23 mouse cellular contexts compared by ENCODE assay signal in genomic region chr15:12794311-12794710, GRCm38 (mm10). TPM values are rescaled to one million over a fixed set of nuclear protein-coding genes. Genes with fewer than 3 reads are reported as not detected.
DNase-seq lines count a peak whose midpoint lies in the region; ATAC-seq lines count a peak whose summit lies in the region.
"Had no signal": no experiment of that assay in that cellular context is flagged by ENCODE, and none has a peak within 500 bp of the region (broad histone marks: within the 10 kb centered on the region; RNA-seq: fewer than 3 reads in every experiment).

No protein-coding gene starts in this region.

- no peak overlapping the region for H3K27ac ChIP-seq in midbrain, embryonic 11.5 days (ENCODE audit: low read depth, low read length)
- no peak overlapping the region for H3K27ac ChIP-seq in midbrain, embryonic 15.5 days
- no peak overlapping the region for H3K27ac ChIP-seq in neural tube, embryonic 13.5 days (replicated peaks)
- no peak overlapping the region for H3K27ac ChIP-seq in neural tube, embryonic 15.5 days (replicated peaks)
- H3K27ac ChIP-seq: embryonic facial prominence, embryonic 12.5 days; embryonic facial prominence, embryonic 15.5 days; heart, adult 2 months; heart, embryonic 10.5 days; heart, embryonic 13.5 days; hindbrain, embryonic 12.5 days; hindbrain, embryonic 15.5 days had no signal

- no peak overlapping the region for H3K9ac ChIP-seq in midbrain, embryonic 11.5 days (ENCODE audit: low read length)
- H3K9ac ChIP-seq in midbrain, embryonic 15.5 days: no peak overlapping the region
- H3K9ac ChIP-seq in neural tube, embryonic 13.5 days: 0 out of 2 replicates have a peak overlapping the region, but pooled peaks have one; percentile 8
- H3K9ac ChIP-seq in neural tube, embryonic 15.5 days (replicated peaks): no peak overlapping the region
- H3K9ac ChIP-seq: embryonic facial prominence, embryonic 12.5 days; embryonic facial prominence, embryonic 15.5 days; heart, embryonic 13.5 days; hindbrain, embryonic 12.5 days; hindbrain, embryonic 15.5 days had no signal

- 0 out of 2 replicates have a peak, but pooled peaks cover 2% of the 10 kb centered on the region for H3K4me1 ChIP-seq in midbrain, embryonic 11.5 days (ENCODE audit: control insufficient read depth, insufficient read depth, low read length)
- H3K4me1 ChIP-seq in midbrain, embryonic 15.5 days: peaks cover 3% of the 10 kb centered on the region; the same call in 1 of the 2 replicates
- H3K4me1 ChIP-seq in neural tube, embryonic 13.5 days (replicated peaks): peaks cover 6% of the 10 kb centered on the region
- 0 out of 2 replicates have a peak, but pooled peaks cover 4% of the 10 kb centered on the region for H3K4me1 ChIP-seq in neural tube, embryonic 15.5 days
- H3K4me1 ChIP-seq: embryonic facial prominence, embryonic 12.5 days had no signal

- no peaks in the 10 kb centered on the region for H3K36me3 ChIP-seq in midbrain, embryonic 11.5 days (ENCODE audit: control insufficient read depth, insufficient read depth, low read length)
- no peaks in the 10 kb centered on the region for H3K36me3 ChIP-seq in midbrain, embryonic 15.5 days (replicated peaks)
- H3K36me3 ChIP-seq in neural tube, embryonic 13.5 days: no peaks in the 10 kb centered on the region
- no peaks in the 10 kb centered on the region for H3K36me3 ChIP-seq in neural tube, embryonic 15.5 days
- H3K36me3 ChIP-seq: embryonic facial prominence, embryonic 12.5 days; embryonic facial prominence, embryonic 15.5 days; heart, embryonic 10.5 days; heart, embryonic 13.5 days; hindbrain, embryonic 12.5 days; hindbrain, embryonic 15.5 days had no signal

- no peak for ATAC-seq in midbrain, embryonic 11.5 days (ENCODE audit: low FRiP score)
- no peak for ATAC-seq in midbrain, embryonic 15.5 days (replicated peaks)
- no peak for ATAC-seq in neural tube, embryonic 13.5 days (ENCODE audit: low read depth)
- ATAC-seq in neural tube, embryonic 15.5 days (ENCODE audit: low FRiP score): no peak
- ATAC-seq: activated CD4-positive, CD25-positive, alpha-beta regulatory T cell, adult 4 months; forebrain, embryonic 16.5 days had no signal

- no peaks in the 10 kb centered on the region for H3K9me3 ChIP-seq in midbrain, embryonic 11.5 days (ENCODE audit: control insufficient read depth, low read length)
- H3K9me3 ChIP-seq in midbrain, embryonic 15.5 days: no peaks in the 10 kb centered on the region
- H3K9me3 ChIP-seq in neural tube, embryonic 13.5 days: no peaks in the 10 kb centered on the region
- no peaks in the 10 kb centered on the region for H3K9me3 ChIP-seq in neural tube, embryonic 15.5 days (replicated peaks)
- H3K9me3 ChIP-seq: embryonic facial prominence, embryonic 12.5 days; embryonic facial prominence, embryonic 15.5 days; heart, embryonic 10.5 days; hindbrain, embryonic 12.5 days; hindbrain, embryonic 15.5 days had no signal

- no peak overlapping the region for H3K4me2 ChIP-seq in midbrain, embryonic 11.5 days
- H3K4me2 ChIP-seq in midbrain, embryonic 15.5 days: no peak overlapping the region
- H3K4me2 ChIP-seq in neural tube, embryonic 13.5 days: no peak overlapping the region
- no peak overlapping the region for H3K4me2 ChIP-seq in neural tube, embryonic 15.5 days
- H3K4me2 ChIP-seq: embryonic facial prominence, embryonic 12.5 days; embryonic facial prominence, embryonic 15.5 days; heart, embryonic 13.5 days; hindbrain, embryonic 12.5 days; hindbrain, embryonic 15.5 days had no signal

- H3K4me3 ChIP-seq in midbrain, embryonic 11.5 days (ENCODE audit: low read depth, low read length): no peak overlapping the region
- no peak overlapping the region for H3K4me3 ChIP-seq in midbrain, embryonic 15.5 days
- no peak overlapping the region for H3K4me3 ChIP-seq in neural tube, embryonic 13.5 days
- no peak overlapping the region for H3K4me3 ChIP-seq in neural tube, embryonic 15.5 days (replicated peaks)
- H3K4me3 ChIP-seq: embryonic facial prominence, embryonic 12.5 days; embryonic facial prominence, embryonic 15.5 days; heart, adult 2 months; heart, embryonic 10.5 days; heart, embryonic 13.5 days; hindbrain, embryonic 12.5 days; hindbrain, embryonic 15.5 days had no signal

- peak; percentile 67 for DNase-seq in midbrain, embryonic 11.5 days (ENCODE audit: low spot score, missing footprints)
- DNase-seq in retina, embryonic 14.5 days (ENCODE audit: low spot score): peak; percentile 48
- DNase-seq in cerebellum, adult 9-11 months: no peak
- DNase-seq: adrenal gland, adult 8-10 months; adrenal gland, postnatal 25 days; cerebellum, adult 11-12 months; cerebellum, adult 8-10 months; cerebellum, postnatal 14 days; gastrocnemius, postnatal 10 days; gastrocnemius, postnatal 36 days; heart, adult 2 months; heart, postnatal 14 days had no signal

- WGBS in midbrain, embryonic 11.5 days: 55% methylated on average over 6 of the region's 6 CpGs
- 50% methylated on average over 6 of the region's 6 CpGs for WGBS in midbrain, embryonic 15.5 days
- WGBS in neural tube, embryonic 13.5 days: 58% methylated on average over 6 of the region's 6 CpGs
- 62% methylated on average over 6 of the region's 6 CpGs for WGBS in neural tube, embryonic 15.5 days

- H3K27me3 ChIP-seq in midbrain, embryonic 11.5 days (ENCODE audit: control insufficient read depth, insufficient read depth, low read length): no peaks in the 10 kb centered on the region
- no peaks in the 10 kb centered on the region for H3K27me3 ChIP-seq in midbrain, embryonic 15.5 days (replicated peaks)
- H3K27me3 ChIP-seq in neural tube, embryonic 13.5 days: no peaks in the 10 kb centered on the region
- H3K27me3 ChIP-seq in neural tube, embryonic 15.5 days (replicated peaks): no peaks in the 10 kb centered on the region
- H3K27me3 ChIP-seq: embryonic facial prominence, embryonic 12.5 days; embryonic facial prominence, embryonic 15.5 days; heart, embryonic 13.5 days; hindbrain, embryonic 12.5 days; hindbrain, embryonic 15.5 days had no signal

RNA-seq across cellular contexts. Expression of gene 6030458C11Rik, which starts 30.1 kb away (rescaled TPM):
- 24.3 and 25.3 TPM in 2 replicates for polyA plus RNA-seq in midbrain, embryonic 11.5 days (2014; fragmentation: Nextera tagmentation; extraction: Ambion mirVana)
- 33.8 and 37.0 TPM in 2 replicates for polyA plus RNA-seq in midbrain, embryonic 15.5 days (2015; fragmentation: Nextera tagmentation; extraction: Ambion mirVana)
- 39.3 and 40.3 TPM in 2 replicates for polyA plus RNA-seq in neural tube, embryonic 13.5 days (2015; fragmentation: Nextera tagmentation; extraction: Ambion mirVana)
- polyA plus RNA-seq in neural tube, embryonic 15.5 days (2015; fragmentation: Nextera tagmentation; extraction: Ambion mirVana): 37.3 and 38.6 TPM in 2 replicates

RNA-seq across cellular contexts. Expression of gene Drosha, which starts 30.3 kb away (rescaled TPM):
- polyA plus RNA-seq in midbrain, embryonic 11.5 days (2014; fragmentation: Nextera tagmentation; extraction: Ambion mirVana): 79.2 and 83.7 TPM in 2 replicates
- 54.0 and 57.5 TPM in 2 replicates for polyA plus RNA-seq in midbrain, embryonic 15.5 days (2015; fragmentation: Nextera tagmentation; extraction: Ambion mirVana)
- 51.8 and 57.1 TPM in 2 replicates for polyA plus RNA-seq in neural tube, embryonic 13.5 days (2015; fragmentation: Nextera tagmentation; extraction: Ambion mirVana)
- polyA plus RNA-seq in neural tube, embryonic 15.5 days (2015; fragmentation: Nextera tagmentation; extraction: Ambion mirVana): 41.8 and 43.1 TPM in 2 replicates

RNA-seq across cellular contexts. Expression of gene Pdzd2, which starts 54.6 kb away (rescaled TPM):
- 5.2 and 6.5 TPM in 2 replicates for polyA plus RNA-seq in midbrain, embryonic 11.5 days (2014; fragmentation: Nextera tagmentation; extraction: Ambion mirVana)
- 14.5 and 17.5 TPM in 2 replicates for polyA plus RNA-seq in midbrain, embryonic 15.5 days (2015; fragmentation: Nextera tagmentation; extraction: Ambion mirVana)
- 6.0 and 8.7 TPM in 2 replicates for polyA plus RNA-seq in neural tube, embryonic 13.5 days (2015; fragmentation: Nextera tagmentation; extraction: Ambion mirVana)
- polyA plus RNA-seq in neural tube, embryonic 15.5 days (2015; fragmentation: Nextera tagmentation; extraction: Ambion mirVana): 16.7 and 18.2 TPM in 2 replicates
